Mouse (Mus musculus): ENCODE data around the gene Haus4. TPM values are rescaled to one million over a fixed set of nuclear protein-coding genes. Genes with fewer than 3 reads are reported as not detected.

The Haus4 gene
- polyA plus RNA-seq, 1 experiment from 2014 or later: 28.6 TPM

- Histone ChIP-seq H3K4me3 (no peak overlapping the region), H3K4me1 (replicated peaks) (peaks cover 9% of the 10 kb centered on the region), H3K4me2 (no peak overlapping the region), H3K27ac (replicated peaks) (no peak overlapping the region), H3K9ac (no peak overlapping the region), H3K9me3 (no peaks in the 10 kb centered on the region), H3K27me3 (no peaks in the 10 kb centered on the region; the same call in 1 of the 2 replicates), H3K36me3 (peaks cover 29% of the 10 kb centered on the region)
- 93% methylated on average over 9 of the region's 9 CpGs for WGBS
- no peak for ATAC-seq (ENCODE audit: low read depth)
These were observed 28.1 kb upstream of the Haus4 start for GRCm38 (mm10) chr14:54582536-54582935.

GRCm38 (mm10) chr14:54579638-54580037 lies 25.2 kb upstream of the Haus4 start:
- Histone ChIP-seq H3K4me2 (no peak overlapping the region), H3K36me3 (peaks cover 17% of the 10 kb centered on the region), H3K27me3 (peaks cover 27% of the 10 kb centered on the region), H3K27ac (replicated peaks) (no peak overlapping the region), H3K4me3 (no peak overlapping the region), H3K9me3 (no peaks in the 10 kb centered on the region), H3K9ac (no peak overlapping the region), H3K4me1 (replicated peaks) (peaks cover 38% of the 10 kb centered on the region)
- ATAC-seq (ENCODE audit: low read depth): no peak
- WGBS: 90% methylated on average over 7 of the region's 7 CpGs

- peak overlapping the region; percentile 75 for H3K9ac ChIP-seq
These were observed 23.6 kb upstream of the Haus4 start for GRCm38 (mm10) chr14:54578063-54578462.

GRCm38 (mm10) chr14:54577089-54577982 lies 22.9 kb upstream of the Haus4 start, which contains the start of gene Ajuba:
Ajuba (minus strand) TSS chr14:54577558.
- peak within 1 kb of the TSS; percentile 75 for H3K9ac ChIP-seq
- H3K27me3 ChIP-seq: peaks cover 38% of the 10 kb centered on the region
- no peaks in the 10 kb centered on the region for H3K9me3 ChIP-seq
- WGBS: under 1% methylated on average over 66 of the region's 66 CpGs
- peak within 1 kb of the TSS; percentile 78 for H3K27ac ChIP-seq (replicated peaks)
- H3K4me2 ChIP-seq: peak within 1 kb of the TSS; percentile 82
- peak; percentile 45 for ATAC-seq (ENCODE audit: low read depth)
- peaks cover 61% of the 10 kb centered on the region for H3K4me1 ChIP-seq (replicated peaks)
- no peaks in the 10 kb centered on the region for H3K36me3 ChIP-seq
- H3K4me3 ChIP-seq: peak within 1 kb of the TSS; percentile 63

More at GRCm38 (mm10) chr14:54578063-54578462, 23.6 kb upstream of the Haus4 start:
- Histone ChIP-seq H3K36me3 (peaks cover 5% of the 10 kb centered on the region; the same call in 1 of the 2 replicates), H3K4me1 (replicated peaks) (peaks cover 54% of the 10 kb centered on the region), H3K27me3 (peaks cover 37% of the 10 kb centered on the region), H3K4me2 (peak overlapping the region; percentile 82), H3K9me3 (no peaks in the 10 kb centered on the region), H3K27ac (replicated peaks) (peak overlapping the region; percentile 78), H3K4me3 (peak overlapping the region; percentile 63)
- 2% methylated on average over 10 of the region's 10 CpGs for WGBS
- peak; percentile 17; the same call in 1 of the 2 replicates for ATAC-seq (ENCODE audit: low read depth)

- Histone ChIP-seq H3K27me3 (peaks cover 38% of the 10 kb centered on the region), H3K4me2 (peak overlapping the region; percentile 82), H3K4me3 (peak overlapping the region; percentile 63), H3K27ac (replicated peaks) (peak overlapping the region; percentile 78), H3K9me3 (no peaks in the 10 kb centered on the region), H3K4me1 (replicated peaks) (peaks cover 69% of the 10 kb centered on the region), H3K9ac (peak overlapping the region; percentile 75), H3K36me3 (no peaks in the 10 kb centered on the region)
- WGBS: under 1% methylated on average over 84 of the region's 84 CpGs
- ATAC-seq (ENCODE audit: low read depth): peak; percentile 7; the same call in 1 of the 2 replicates
These were observed 22.0 kb upstream of the Haus4 start for GRCm38 (mm10) chr14:54576241-54577088.

GRCm38 (mm10) chr14:54575631-54576030 lies 21.2 kb upstream of the Haus4 start:
- Histone ChIP-seq H3K36me3 (no peaks in the 10 kb centered on the region), H3K9me3 (no peaks in the 10 kb centered on the region), H3K27ac (replicated peaks) (no peak overlapping the region), H3K4me1 (replicated peaks) (peaks cover 69% of the 10 kb centered on the region), H3K4me2 (peak overlapping the region; percentile 82), H3K27me3 (peaks cover 38% of the 10 kb centered on the region), H3K9ac (peak overlapping the region; percentile 75), H3K4me3 (peak overlapping the region; percentile 63)
- no peak for ATAC-seq (ENCODE audit: low read depth)
- under 1% methylated on average over 39 of the region's 39 CpGs for WGBS

GRCm38 (mm10) chr14:54575031-54575430 lies 20.6 kb upstream of the Haus4 start:
- peaks cover 38% of the 10 kb centered on the region for H3K27me3 ChIP-seq
- H3K27ac ChIP-seq (replicated peaks): 0 out of 2 replicates have a peak overlapping the region, but pooled peaks have one; percentile 55
- H3K4me2 ChIP-seq: peak overlapping the region; percentile 82
- H3K9me3 ChIP-seq: no peaks in the 10 kb centered on the region
- no peaks in the 10 kb centered on the region for H3K36me3 ChIP-seq
- H3K4me1 ChIP-seq (replicated peaks): peaks cover 72% of the 10 kb centered on the region
- no peak for ATAC-seq (ENCODE audit: low read depth)
- peak overlapping the region; percentile 75 for H3K9ac ChIP-seq
- H3K4me3 ChIP-seq: peak overlapping the region; percentile 63
- 2% methylated on average over 8 of the region's 8 CpGs for WGBS

- H3K4me2 ChIP-seq: peak overlapping the region; percentile 82
- H3K9me3 ChIP-seq: no peaks in the 10 kb centered on the region
- no peaks in the 10 kb centered on the region for H3K36me3 ChIP-seq
- H3K4me1 ChIP-seq (replicated peaks): peaks cover 80% of the 10 kb centered on the region
- 0 out of 2 replicates have a peak overlapping the region, but pooled peaks have one; percentile 55 for H3K27ac ChIP-seq (replicated peaks)
- peak; percentile 16; the same call in 1 of the 2 replicates for ATAC-seq (ENCODE audit: low read depth)
- H3K9ac ChIP-seq: peak overlapping the region; percentile 75; the same call in 1 of the 2 replicates
- peak overlapping the region; percentile 63 for H3K4me3 ChIP-seq
- H3K27me3 ChIP-seq: peaks cover 38% of the 10 kb centered on the region
- 19% methylated on average over 4 of the region's 4 CpGs for WGBS
These were observed 19.8 kb upstream of the Haus4 start for GRCm38 (mm10) chr14:54574253-54574652.

GRCm38 (mm10) chr14:54572790-54573736 lies 18.6 kb upstream of the Haus4 start:
- ATAC-seq (ENCODE audit: low read depth): peak; percentile 10; the same call in 1 of the 2 replicates
- Histone ChIP-seq H3K27ac (replicated peaks) (peak overlapping the region; percentile 49; the same call in 1 of the 2 replicates), H3K9ac (peak overlapping the region; percentile 43; the same call in 1 of the 2 replicates), H3K4me2 (peak overlapping the region; percentile 82), H3K36me3 (peaks cover 7% of the 10 kb centered on the region), H3K9me3 (no peaks in the 10 kb centered on the region), H3K27me3 (peaks cover 38% of the 10 kb centered on the region), H3K4me1 (replicated peaks) (peaks cover 75% of the 10 kb centered on the region), H3K4me3 (peak overlapping the region; percentile 63)
- WGBS: 13% methylated on average over 14 of the region's 14 CpGs

GRCm38 (mm10) chr14:54572122-54572521 lies 17.7 kb upstream of the Haus4 start:
- Histone ChIP-seq H3K9ac (no peak overlapping the region), H3K4me3 (no peak overlapping the region), H3K36me3 (peaks cover 15% of the 10 kb centered on the region), H3K4me1 (replicated peaks) (peaks cover 67% of the 10 kb centered on the region), H3K27ac (replicated peaks) (no peak overlapping the region; the same call in 1 of the 2 replicates), H3K9me3 (no peaks in the 10 kb centered on the region), H3K4me2 (no peak overlapping the region), H3K27me3 (peaks cover 35% of the 10 kb centered on the region)
- no peak for ATAC-seq (ENCODE audit: low read depth)
- WGBS: 57% methylated on average over 4 of the region's 4 CpGs
